Mouse (Mus musculus) retina, postnatal 1 day (tissue): ENCODE data around the gene Rd3l.
"Not testable (repeated sequence)": the region's sequence is repeated elsewhere in the genome, so short reads cannot be mapped to it uniquely, and the experiment has no call there.

Source experiments
- DNase-seq: peaks from one replicate; pipeline ENCODE4 v3.0.0-alpha.2; 2012

Rd3l gene

GRCm38 (mm10) chr12:111963339-111963738, 17.8 kb downstream of the Rd3l start:
- DNase-seq: no peak

- peak; percentile 79 for DNase-seq
Measured at GRCm38 (mm10) chr12:111958101-111958865, 22.8 kb downstream of the Rd3l start.

GRCm38 (mm10) chr12:111956173-111956572, 24.9 kb downstream of the Rd3l start:
- no peak for DNase-seq

- no peak for DNase-seq
Measured at GRCm38 (mm10) chr12:111951701-111952100, 29.4 kb downstream of the Rd3l start.

- no peak for DNase-seq
Measured at GRCm38 (mm10) chr12:111950486-111950885, 30.6 kb downstream of the Rd3l start.

- DNase-seq: no peak
Measured at GRCm38 (mm10) chr12:111946716-111947115, 34.4 kb downstream of the Rd3l start.

- DNase-seq: not testable (repeated sequence)
Measured at GRCm38 (mm10) chr12:111945765-111946655, 35.1 kb downstream of the Rd3l start.

- DNase-seq: no peak
Measured at GRCm38 (mm10) chr12:111945115-111945514, 36.0 kb downstream of the Rd3l start.

- DNase-seq: not testable (repeated sequence)
Measured at GRCm38 (mm10) chr12:111944065-111944987, 36.8 kb downstream of the Rd3l start.

GRCm38 (mm10) chr12:111943421-111944064, 37.6 kb downstream of the Rd3l start:
- DNase-seq: no peak

- DNase-seq: no peak
Measured at GRCm38 (mm10) chr12:111938623-111939177, 42.4 kb downstream of the Rd3l start.

GRCm38 (mm10) chr12:111936706-111937550, 44.2 kb downstream of the Rd3l start:
- DNase-seq: no peak

- no peak for DNase-seq
Measured at GRCm38 (mm10) chr12:111933971-111934370, 47.1 kb downstream of the Rd3l start.

GRCm38 (mm10) chr12:111933032-111933704, 47.9 kb downstream of the Rd3l start:
- DNase-seq: no peak

GRCm38 (mm10) chr12:111932513-111932912, 48.6 kb downstream of the Rd3l start:
- no peak for DNase-seq

- DNase-seq: no peak
Measured at GRCm38 (mm10) chr12:111931411-111932025, 49.6 kb downstream of the Rd3l start.
